Mouse (Mus musculus): ENCODE measurements around the gene Gja1.

GRCm38 (mm10) chr10:56398310-56398709 lies 21.2 kb downstream of the Gja1 start:
- TF ChIP-seq POLR2A (IDR thresholded peaks at IDR 0.05; ENCODE audit: borderline replicate concordance, control insufficient read depth, low read depth, low read length) (no peak), CTCF (IDR thresholded peaks at IDR 0.05; ENCODE audit: control insufficient read depth, insufficient read depth, low read length) (no peak)
